Mouse (Mus musculus) ES-Bruce4 (cell line): Measurements from ENCODE around the gene Maml3.

Experiments
- CTCF ChIP-seq: IDR thresholded peaks from one replicate; pipeline ENCODE4 v1.8.1; 2011; ENCODE audit warnings: low read depth, low read length
- EP300 ChIP-seq: IDR thresholded peaks from 2 replicates; pipeline ENCODE4 v1.6.1; 2011; ENCODE audit warnings: low read depth, low read length; ENCODE audit not compliant: insufficient read depth
- POLR2A ChIP-seq: IDR thresholded peaks from one replicate; pipeline ENCODE4 v1.8.1; 2011; ENCODE audit warnings: low read length; ENCODE audit not compliant: insufficient read depth

DNA sequence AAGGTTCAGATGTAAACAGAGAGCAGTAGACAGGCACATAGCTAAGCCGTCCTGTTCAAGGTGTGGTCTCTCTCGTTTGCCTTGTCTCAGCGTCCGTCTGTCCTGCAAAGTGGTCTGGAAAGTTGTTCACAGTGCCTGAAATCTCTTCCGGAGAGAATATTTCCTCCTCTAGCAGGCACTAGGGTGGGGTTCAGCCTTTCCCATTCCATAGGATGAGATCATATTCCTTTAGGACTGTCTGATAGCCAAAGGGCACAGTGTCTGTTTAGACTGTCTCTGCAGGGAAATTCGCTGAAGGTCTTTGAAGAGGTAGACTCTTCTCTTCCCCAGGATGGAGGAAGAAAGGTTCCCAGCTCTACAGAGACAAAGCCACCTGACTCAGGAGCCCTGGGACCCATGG, 255.4 kb downstream of the Maml3 start:
- TF ChIP-seq CTCF, result no peak
- TF ChIP-seq EP300, result no peak
- TF ChIP-seq POLR2A, result no peak
